Mouse (Mus musculus) MN1 (cell line): Measurements from ENCODE around the gene Olfr332.
"Not testable (repeated sequence)": the region's sequence is repeated elsewhere in the genome, so short reads cannot be mapped to it uniquely, and the experiment has no call there.

ENCODE experiments used
- DNase-seq: peaks from one replicate; pipeline ENCODE4 v3.0.0-alpha.2; 2016; ENCODE audit warnings: low spot score

Olfr332 gene

GRCm38 (mm10) chr11:58492455-58492854 lies at the start of gene Olfr332:
TSS of gene Olfr332 (minus strand) at chr11:58492555.
- no peak for DNase-seq

GRCm38 (mm10) chr11:58534736-58535135 lies 42.4 kb upstream of the Olfr332 start, which contains the start of gene Olfr330:
TSS of gene Olfr330 (minus strand) at chr11:58534836.
- not testable (repeated sequence) for DNase-seq

GRCm38 (mm10) chr11:58519756-58520155 lies 27.4 kb upstream of the Olfr332 start:
- DNase-seq: not testable (repeated sequence)

- not testable (repeated sequence) for DNase-seq
These were observed 26.6 kb upstream of the Olfr332 start for GRCm38 (mm10) chr11:58518916-58519315.

GRCm38 (mm10) chr11:58509058-58509457 lies 16.7 kb upstream of the Olfr332 start:
- DNase-seq: not testable (repeated sequence)

- DNase-seq: not testable (repeated sequence)
These were observed 10.1 kb upstream of the Olfr332 start, which contains the start of gene Olfr331 for GRCm38 (mm10) chr11:58502472-58502871. TSS of gene Olfr331 (minus strand) at chr11:58502572.

GRCm38 (mm10) chr11:58499290-58499689 lies 6.9 kb upstream of the Olfr332 start:
- DNase-seq: peak; percentile 23

GRCm38 (mm10) chr11:58498761-58499160 lies 6.4 kb upstream of the Olfr332 start:
- DNase-seq: no peak

GRCm38 (mm10) chr11:58462170-58462569 lies 30.2 kb downstream of the Olfr332 start, which contains the start of gene Olfr30:
TSS of gene Olfr30 (minus strand) at chr11:58462270.
- no peak for DNase-seq

GRCm38 (mm10) chr11:58453592-58453991 lies 38.8 kb downstream of the Olfr332 start:
- DNase-seq: no peak

GRCm38 (mm10) chr11:58452759-58453158 lies 39.6 kb downstream of the Olfr332 start, which contains the start of gene Lypd9:
TSS of gene Lypd9 (minus strand) at chr11:58452923.
- DNase-seq: no peak
